Mouse (Mus musculus) ES-Bruce4 (cell line): ENCODE measurements around the gene Tcf12.

Source experiments
- CTCF ChIP-seq: IDR thresholded peaks from one replicate; pipeline ENCODE4 v1.8.1; 2011; ENCODE audit warnings: low read depth, low read length
- EP300 ChIP-seq: IDR thresholded peaks from 2 replicates; pipeline ENCODE4 v1.6.1; 2011; ENCODE audit warnings: low read depth, low read length; ENCODE audit not compliant: insufficient read depth
- POLR2A ChIP-seq: IDR thresholded peaks from one replicate; pipeline ENCODE4 v1.8.1; 2011; ENCODE audit warnings: low read length; ENCODE audit not compliant: insufficient read depth

DNA sequence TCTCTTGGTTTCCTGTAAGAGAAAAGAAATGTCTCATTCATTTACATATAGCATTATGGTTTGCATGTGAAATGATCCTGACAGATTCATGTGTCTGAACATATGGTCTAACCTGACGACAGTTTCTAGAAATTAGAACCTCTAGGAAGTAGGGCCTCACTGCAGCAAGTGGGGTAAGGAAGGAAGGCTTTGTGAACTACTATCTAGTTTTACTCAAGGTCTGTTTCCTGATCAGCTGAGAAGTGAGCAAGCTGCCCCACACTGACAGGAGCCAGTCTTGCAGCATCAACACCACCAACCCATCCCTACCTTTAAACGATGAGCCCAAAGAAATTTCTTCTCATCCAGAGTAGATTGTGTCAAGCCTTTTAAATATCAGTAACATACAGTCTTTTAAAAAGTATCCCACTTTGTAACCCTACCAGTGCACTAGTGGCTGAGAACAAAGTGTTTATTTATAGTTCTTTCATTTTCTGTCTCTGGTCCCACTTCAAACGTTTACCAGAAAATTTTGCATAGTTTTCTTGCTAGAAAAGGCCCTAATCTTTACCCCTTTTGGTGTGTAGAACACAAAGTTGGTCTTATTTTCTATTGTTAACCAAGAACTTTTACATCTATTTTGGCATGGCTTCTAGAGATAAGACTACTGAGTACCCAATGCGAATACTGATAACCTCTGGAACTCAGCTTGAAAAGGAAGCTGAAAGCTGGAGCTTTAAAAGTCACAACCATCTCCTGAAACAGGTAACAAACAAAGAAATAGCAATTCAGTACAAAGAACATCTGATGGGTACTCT, 96.9 kb downstream of the Tcf12 start:
- no peak for TF ChIP-seq POLR2A
- TF ChIP-seq CTCF = no peak
- TF ChIP-seq EP300 = no peak
